Mouse (Mus musculus) natural killer cell, adult 2 months (primary cell): ENCODE results near the gene B3galt4.

Source experiments
- DNase-seq, 2 experiments: peaks; one replicate each; pipeline ENCODE4 v3.0.0; 2022; ENCODE audit warnings: low spot score in 2 of 2

Gene B3galt4

GRCm38 (mm10) chr17:33920282-33921097 lies 30.8 kb downstream of the B3galt4 start:
- DNase-seq = peak; percentile 82 to 86

DNA sequence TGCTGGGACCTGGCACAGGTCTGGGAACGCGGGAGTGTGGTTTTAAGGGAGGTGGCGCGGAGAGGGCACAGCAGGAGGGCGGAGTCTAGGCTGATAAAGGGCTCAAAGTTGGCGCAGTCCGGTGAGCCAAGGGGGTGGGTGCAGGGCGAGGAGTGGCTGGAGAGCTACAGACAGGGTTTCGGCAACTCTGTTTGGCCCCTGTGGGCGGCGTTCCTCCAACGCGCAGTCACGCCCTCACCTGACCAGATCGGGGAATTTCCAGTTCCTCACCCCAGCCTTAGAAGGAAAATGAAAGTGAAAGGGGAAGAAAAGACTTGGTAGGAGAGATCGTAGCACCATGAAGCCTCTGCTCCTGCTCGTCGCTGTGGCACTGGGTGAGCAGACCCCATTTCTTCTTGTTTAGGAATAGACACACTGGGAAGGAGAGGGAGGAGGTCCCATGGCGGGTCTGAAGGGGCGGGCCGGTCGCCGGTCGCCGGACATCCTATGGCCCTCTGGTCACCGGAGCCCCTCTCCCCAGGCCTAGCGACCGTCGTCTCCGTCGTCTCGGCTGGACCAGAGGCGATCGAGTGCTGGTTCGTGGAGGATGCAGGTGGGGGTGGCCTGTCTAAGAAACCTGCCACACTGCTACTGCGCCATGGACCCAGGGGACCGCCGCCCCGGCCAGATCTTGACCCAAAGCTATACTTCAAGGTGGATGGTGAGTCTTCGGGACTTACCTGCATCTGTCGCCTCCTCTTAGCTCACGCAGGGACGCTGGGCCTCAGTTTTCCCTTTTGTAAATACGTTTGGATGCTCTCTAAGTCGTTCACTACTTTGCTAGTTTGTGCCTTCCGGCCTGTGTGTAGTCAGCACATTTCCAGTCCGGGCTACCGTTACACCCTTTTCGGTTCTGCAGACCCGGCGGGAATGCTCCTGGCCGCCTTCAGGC lies 31.7 kb downstream of the B3galt4 start:
- DNase-seq = peak; percentile 94 to 95

DNA sequence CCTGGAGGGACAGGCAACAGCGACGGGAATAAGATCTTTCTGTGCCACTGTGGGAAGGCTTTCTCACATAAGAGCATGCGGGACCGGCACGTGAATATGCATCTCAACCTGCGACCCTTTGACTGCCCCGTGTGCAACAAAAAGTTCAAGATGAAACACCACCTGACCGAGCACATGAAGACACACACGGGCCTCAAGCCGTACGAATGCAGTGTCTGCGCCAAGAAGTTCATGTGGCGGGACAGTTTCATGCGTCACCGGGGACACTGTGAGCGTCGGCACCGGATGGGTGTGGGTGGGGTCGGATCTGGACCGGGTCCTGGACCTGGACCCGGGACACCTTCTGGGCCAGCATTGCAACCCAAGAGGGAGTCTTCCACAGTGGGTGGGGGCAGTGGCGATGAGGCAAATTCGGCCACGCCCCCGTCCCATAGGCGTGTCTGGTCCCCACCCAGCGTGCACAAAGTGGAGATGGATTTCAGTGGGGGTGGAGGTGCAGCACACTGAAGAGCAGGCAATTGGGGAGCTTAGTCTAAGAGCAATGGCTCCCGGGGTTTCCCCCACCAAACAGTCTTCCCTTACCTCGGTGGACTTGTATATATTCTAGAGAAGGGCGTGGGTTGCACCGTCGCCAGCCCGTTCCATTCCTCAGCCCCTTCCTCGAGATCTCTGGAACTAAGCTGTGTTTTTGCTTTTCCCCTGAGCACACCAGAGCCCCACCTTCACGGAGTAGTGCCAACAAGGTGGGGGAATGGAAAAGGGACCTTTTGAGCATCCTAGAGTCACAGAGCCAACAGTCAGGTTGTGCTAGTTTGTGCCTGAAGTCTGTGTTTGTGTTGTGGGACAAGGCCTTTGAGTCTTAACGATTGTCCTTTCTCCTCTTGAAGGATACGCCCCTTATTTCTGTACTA lies 32.7 kb downstream of the B3galt4 start:
- no peak for DNase-seq

GRCm38 (mm10) chr17:33917656-33918292 lies 33.5 kb downstream of the B3galt4 start:
- DNase-seq = no peak

DNA sequence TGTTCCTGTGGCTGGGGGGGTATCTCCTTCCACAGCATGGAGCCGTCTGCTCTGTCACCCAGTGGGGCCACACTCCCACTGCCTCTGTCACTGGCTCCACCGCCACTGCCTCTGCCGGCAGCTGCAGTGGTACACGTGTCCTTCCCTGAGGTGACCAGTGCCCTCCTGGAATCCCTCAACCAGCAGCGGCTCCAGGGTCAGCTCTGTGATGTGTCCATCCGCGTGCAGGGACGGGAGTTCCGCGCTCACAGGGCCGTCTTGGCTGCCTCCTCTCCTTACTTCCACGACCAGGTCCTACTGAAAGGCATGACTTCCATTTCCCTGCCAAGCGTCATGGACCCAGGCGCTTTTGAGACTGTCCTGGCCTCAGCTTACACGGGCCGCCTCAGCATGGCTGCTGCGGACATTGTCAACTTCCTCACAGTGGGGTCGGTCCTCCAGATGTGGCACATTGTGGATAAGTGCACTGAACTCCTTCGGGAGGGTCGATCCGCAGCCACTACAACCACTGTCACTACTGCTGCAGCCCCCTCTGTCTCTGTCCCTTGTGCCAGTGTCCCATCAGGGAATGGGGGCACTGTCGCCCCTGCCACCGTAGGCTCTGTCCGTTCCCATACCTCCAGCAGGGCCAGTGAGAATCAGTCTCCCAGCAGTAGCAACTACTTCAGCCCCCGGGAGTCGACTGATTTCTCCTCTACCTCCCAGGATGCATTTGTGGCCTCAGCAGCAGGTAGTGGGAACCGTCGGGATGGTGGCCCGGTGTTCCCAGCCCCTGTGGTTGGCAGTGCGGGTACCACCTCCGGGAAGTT lies 34.2 kb downstream of the B3galt4 start:
- no peak for DNase-seq

- no peak for DNase-seq
These were observed 35.0 kb downstream of the B3galt4 start for GRCm38 (mm10) chr17:33916294-33916693.

GRCm38 (mm10) chr17:33915671-33916250 lies 35.5 kb downstream of the B3galt4 start, which contains the start of the genes Tapbp and Zbtb22:
TSS of gene Tapbp (plus strand) at chr17:33915899.
TSS of gene Zbtb22 (plus strand) at chr17:33915904.
- DNase-seq = peak; percentile 91 to 93

GRCm38 (mm10) chr17:33914969-33915391 lies 36.3 kb downstream of the B3galt4 start:
- DNase-seq = no peak

GRCm38 (mm10) chr17:33913905-33914304 lies 37.4 kb downstream of the B3galt4 start:
- no peak for DNase-seq

DNA sequence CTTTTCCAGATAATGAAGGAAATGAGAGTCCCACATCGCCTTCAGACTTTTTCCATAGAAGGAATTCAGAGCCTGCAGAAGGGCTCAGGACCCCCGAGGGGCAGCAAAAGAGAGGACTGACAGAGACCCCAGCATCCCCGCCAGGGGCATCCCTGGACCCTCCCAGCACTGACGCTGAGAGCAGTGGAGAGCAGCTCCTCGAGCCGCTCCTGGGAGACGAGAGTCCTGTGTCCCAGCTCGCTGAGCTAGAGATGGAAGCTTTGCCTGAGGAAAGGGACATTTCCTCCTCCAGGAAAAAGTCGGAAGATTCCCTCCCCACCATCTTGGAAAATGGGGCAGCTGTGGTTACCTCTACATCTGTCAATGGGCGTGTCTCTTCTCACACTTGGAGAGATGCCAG lies 38.0 kb downstream of the B3galt4 start:
- no peak for DNase-seq

GRCm38 (mm10) chr17:33911813-33912414 lies 39.4 kb downstream of the B3galt4 start:
- DNase-seq = no peak

GRCm38 (mm10) chr17:33911052-33911812 lies 40.1 kb downstream of the B3galt4 start:
- DNase-seq = no peak

DNA sequence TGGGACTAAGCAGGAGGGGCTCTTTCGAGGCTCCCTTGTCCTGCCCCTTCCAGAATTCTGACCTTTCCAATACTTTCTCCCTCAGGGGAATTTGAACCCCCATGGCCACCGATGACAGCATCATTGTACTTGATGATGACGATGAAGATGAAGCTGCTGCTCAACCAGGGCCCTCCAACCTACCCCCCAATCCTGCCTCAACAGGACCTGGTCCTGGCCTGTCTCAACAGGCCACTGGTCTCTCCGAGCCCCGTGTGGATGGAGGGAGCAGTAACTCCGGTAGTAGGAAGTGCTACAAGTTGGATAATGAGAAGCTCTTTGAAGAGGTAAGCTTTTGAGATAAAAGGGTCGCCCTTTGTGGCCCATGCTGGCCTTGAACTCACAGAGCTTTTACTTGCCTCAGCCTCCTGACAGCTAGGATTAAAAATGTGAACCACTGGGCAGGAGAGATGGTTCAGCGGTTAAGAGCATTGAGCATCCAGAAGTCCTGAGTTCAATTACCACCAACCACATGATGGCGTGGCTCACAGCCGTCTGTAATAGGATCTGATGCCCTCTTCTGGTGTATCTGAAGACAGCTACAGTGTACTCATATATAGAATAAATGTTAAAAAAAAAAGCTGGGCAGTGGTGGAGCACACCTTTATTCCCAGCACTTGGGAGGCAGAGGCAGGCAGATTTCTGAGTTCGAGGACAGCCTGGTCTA lies 40.8 kb downstream of the B3galt4 start:
- no peak for DNase-seq

DNA sequence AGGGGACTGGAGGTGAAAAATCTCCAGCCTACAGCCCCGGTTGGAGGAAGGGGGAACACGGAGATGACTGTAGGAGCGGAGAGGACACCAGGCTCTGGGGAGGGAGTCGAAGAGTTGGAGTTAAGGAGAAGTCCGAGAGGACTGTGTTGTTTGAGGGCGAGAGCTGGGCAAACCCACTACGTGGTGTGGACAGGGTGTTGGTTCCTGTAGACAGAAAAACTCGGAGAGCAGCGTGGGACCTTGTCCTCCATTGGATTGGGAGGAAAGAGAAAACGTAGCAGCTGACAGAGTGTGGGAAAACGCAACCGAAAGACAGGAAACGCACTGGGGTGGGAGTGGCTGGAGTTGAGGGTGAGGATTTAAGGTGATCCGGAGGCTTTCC lies 41.4 kb downstream of the B3galt4 start:
- peak in 1 of 2 experiments; percentile 31 for DNase-seq

GRCm38 (mm10) chr17:33909077-33909868 lies 42.0 kb downstream of the B3galt4 start, which contains the start of gene Daxx:
TSS of gene Daxx (plus strand) at chr17:33909414.
- peak; percentile 96 to 97 for DNase-seq

- DNase-seq = no peak
These were observed 42.8 kb downstream of the B3galt4 start for GRCm38 (mm10) chr17:33908331-33909076.
